Mouse (Mus musculus) regulatory T cell (primary cell): ENCODE results near the gene 1700001P01Rik.

Experiments used
- in situ Hi-C: fragments of 300-600 bp; cut with MboI, MseI; formaldehyde crosslinking; loops from one replicate; pipeline ENCODE4 v1.15.1; 2025; ENCODE audit warnings: high pct_unique_total_duplicates

Gene 1700001P01Rik

GRCm38 (mm10) chr11:97796910-97797309 lies 21.2 kb upstream of the 1700001P01Rik start:
- in situ Hi-C loops, result loop anchor here (5.0 to 25.0 kb wide), 2 partner anchors 55 to 190 kb away; partner anchors contain the start of genes Arl5c, Pip4k2b and Plxdc1

GRCm38 (mm10) chr11:97793165-97793564 lies 17.4 kb upstream of the 1700001P01Rik start:
- in situ Hi-C loops, result loop anchor here (25.0 kb wide), 1 partner anchor 194 kb away; the partner anchor contains the start of genes Arl5c and Plxdc1

DNA sequence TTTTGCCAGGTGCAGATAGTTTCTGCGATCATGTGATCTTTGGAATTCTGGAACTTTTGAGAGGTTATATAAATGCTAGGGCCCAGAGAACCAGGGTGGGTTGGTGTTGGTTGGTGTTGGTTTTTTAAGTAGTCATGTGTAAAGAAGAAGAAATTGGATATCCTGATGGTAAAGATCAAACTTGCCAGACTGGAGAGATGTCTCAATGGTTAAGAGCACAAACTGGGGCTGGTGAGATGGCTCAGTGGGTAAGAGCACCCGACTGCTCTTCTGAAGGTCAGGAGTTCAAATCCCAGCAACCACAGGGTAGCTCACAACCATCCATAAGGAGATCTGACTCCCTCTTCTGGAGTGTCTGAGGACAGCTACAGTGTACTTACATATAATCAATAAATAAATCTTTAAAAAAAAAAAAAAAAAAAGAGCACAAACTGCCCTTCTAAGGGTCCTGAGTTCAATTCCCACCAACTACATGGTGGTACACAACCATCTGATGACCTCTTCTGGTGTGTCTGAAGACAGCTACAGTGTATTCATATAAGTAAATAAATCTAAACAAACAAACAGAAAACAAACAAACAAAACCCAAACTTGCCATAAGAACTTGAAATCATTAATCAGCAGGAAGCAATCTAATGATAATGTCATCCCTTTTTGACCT lies 15.2 kb upstream of the 1700001P01Rik start:
- in situ Hi-C loops, result loop anchor here (25.0 kb wide), 1 partner anchor 196 kb away; the partner anchor contains the start of genes Arl5c and Plxdc1

DNA sequence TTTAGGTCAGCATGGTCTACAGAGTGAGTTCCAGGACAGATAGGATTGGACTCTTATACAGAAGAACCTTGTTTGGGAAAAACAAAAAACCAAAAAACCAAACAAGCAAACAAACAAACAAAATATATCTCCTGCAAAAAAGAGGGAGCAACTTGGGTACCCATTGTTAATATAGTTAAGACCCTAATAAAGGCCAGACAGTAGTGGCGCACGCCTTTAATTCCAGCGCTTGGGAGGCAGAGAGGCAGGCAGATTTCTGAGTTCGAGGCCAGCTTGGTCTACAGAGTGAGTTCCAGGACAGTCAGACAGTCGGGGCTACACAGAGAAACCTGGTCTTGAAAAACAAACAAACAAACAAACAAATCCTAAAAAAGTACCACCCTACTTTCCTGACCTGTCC lies 14.0 kb upstream of the 1700001P01Rik start:
- in situ Hi-C loops, result loop anchor here (25.0 kb wide), 1 partner anchor 198 kb away; the partner anchor contains the start of genes Arl5c and Plxdc1

DNA sequence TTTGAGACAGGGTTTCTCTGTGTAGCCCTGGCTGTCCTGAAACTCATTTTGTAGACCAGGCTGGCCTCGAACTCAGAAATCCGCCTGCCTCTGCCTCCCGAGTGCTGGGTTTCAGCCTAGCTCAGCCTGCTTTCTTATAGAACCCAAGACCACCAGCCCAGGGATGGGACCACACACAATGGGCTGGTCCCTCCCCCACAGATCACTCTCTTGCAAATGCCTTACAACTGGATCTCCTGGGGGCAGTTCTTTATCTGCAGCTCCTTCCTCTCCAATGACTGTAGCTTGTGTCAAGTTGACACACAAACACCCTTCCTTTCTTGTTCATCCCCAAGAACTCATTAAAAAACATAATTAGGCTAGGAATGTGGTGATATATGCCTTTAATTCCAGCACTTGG lies 12.2 kb upstream of the 1700001P01Rik start:
- in situ Hi-C loops, result loop anchor here (25.0 kb wide), 1 partner anchor 199 kb away; the partner anchor contains the start of genes Arl5c and Plxdc1

- in situ Hi-C loops, result loop anchor here (25.0 kb wide), 1 partner anchor 205 kb away; the partner anchor contains the start of genes Arl5c and Plxdc1
Observed at GRCm38 (mm10) chr11:97782564-97782895, 6.8 kb upstream of the 1700001P01Rik start.

DNA sequence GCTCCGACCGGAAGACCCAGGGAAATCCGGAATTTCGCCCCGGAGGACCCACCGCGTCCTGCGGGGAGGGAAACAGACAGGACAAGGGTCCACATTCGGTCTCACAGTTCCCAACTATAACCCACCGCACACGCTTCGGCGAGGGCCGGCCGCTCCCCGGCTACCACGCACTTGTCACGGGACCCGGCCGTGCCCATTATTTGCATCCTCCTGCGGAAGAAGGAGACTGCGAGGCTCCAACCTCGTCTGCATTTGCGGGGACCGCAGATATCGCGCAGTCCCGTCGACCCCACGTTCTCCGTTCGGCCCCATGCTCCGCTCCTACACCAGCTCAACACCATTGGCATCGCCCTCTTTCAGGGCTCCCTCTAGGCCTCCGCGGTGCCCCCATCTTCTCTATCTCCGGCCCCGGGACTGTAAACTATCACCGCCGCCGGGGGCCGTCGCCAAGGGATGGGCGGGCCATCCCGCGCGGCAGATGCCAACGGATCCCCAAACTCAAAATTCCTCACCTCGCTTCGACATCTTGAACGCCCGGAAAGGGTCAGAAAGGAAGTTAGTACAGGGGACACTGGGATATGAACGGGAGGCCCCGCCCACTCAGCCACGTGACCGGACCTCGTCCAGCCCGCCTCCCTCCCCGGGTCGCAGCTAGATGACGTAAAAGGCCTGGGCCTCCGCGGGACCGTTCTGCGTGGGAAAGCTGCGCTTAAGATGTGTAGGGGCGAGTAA lies 6.3 kb upstream of the 1700001P01Rik start, which contains the start of gene Rpl23:
TSS of gene Rpl23 (minus strand) at position 606 of the 732 bp plus-strand sequence.
- in situ Hi-C loops, result loop anchor here (25.0 kb wide), 1 partner anchor 205 kb away; the partner anchor contains the start of genes Arl5c and Plxdc1

DNA sequence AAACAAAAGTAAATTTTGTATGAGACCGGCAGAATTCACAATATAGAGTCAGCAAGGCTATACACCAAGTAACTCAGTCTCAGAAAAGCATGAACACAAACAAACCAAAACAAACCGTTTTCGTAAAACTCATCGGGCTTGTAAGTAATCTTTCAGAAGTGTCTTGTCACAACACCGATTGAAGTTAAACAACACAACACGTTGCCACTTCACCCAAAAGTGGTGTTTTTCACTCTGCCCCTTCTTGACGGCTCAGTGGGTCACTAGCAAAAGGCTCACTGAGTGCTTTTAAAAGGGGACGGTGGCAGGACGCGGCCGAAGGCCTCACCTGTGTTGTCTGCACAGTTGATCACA lies 5.7 kb upstream of the 1700001P01Rik start:
- in situ Hi-C loops, result loop anchor here (25.0 kb wide), 1 partner anchor 206 kb away; the partner anchor contains the start of genes Arl5c and Plxdc1

DNA sequence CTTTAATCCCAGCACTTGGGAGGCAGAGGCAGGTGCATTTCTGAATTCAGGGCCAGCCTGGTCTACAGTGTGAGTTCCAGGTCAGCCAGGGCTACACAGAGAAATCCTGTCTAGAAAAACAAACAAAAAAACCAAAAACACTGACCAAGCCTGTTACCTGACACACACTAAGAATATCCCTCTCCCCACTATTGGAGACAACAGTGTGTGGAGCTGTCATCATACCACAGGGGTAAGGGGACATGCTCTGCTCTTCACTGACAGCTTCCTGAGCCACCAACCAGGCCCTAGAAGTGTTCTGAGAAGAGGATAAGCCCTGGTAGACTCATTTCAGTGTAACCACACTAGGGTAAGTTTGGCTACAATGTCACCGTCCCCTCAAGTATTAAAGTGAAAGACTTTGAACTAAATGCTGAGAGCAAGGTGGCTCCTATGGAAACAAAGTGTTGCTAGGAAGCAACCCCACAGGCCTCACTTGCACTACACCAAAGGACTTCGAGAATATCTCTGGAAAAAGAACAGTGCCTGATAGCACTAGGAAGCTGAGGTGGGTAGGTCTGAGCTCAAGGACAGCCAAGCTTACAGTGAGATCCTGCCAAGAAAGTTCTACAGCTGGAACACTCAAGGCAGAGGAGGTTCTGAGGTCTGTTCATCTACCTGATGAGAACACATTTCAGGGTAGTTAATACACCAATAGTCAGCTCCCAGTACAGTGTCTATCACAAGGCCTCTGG lies 4.4 kb upstream of the 1700001P01Rik start:
- in situ Hi-C loops, result loop anchor here (25.0 kb wide), 1 partner anchor 207 kb away; the partner anchor contains the start of genes Arl5c and Plxdc1

- in situ Hi-C loops, result loop anchor here (25.0 kb wide), 1 partner anchor 208 kb away; the partner anchor contains the start of genes Arl5c and Plxdc1
Observed at GRCm38 (mm10) chr11:97778918-97779317, 3.2 kb upstream of the 1700001P01Rik start.

GRCm38 (mm10) chr11:97777129-97777529 lies 1.4 kb upstream of the 1700001P01Rik start:
- in situ Hi-C loops, result loop anchor here (25.0 kb wide), 1 partner anchor 210 kb away; the partner anchor contains the start of genes Arl5c and Plxdc1

DNA sequence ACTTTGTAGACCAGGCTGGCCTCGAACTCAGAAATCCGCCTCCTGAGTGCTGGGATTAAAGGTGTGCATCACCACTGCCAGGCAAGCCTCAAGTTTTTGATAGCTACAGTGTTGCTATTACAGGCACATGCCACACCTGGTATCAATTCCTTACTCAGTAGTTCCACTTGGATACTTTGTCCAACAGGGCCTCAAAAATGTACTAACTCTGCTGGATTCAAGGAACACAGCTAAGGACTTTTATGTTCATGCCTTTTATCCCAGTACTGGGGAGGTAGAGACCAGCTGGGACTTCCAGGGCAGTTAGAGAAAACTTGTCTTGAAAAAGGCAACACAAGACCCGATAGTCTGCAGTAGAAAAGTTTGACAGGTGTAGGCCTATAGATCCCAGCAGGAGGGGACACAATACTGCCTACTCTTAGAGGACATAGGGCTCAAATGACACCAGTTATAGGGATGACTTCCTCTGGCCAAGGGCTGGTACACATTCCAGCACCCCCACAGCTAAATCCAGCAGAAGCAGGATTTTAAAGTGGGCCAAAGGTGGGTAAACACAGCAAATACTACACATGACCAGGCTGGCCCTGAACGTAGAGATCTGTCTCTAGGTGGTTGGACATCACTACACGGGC lies 895 bp upstream of the 1700001P01Rik start:
- in situ Hi-C loops, result loop anchor here (25.0 kb wide), 1 partner anchor 211 kb away; the partner anchor contains the start of genes Arl5c and Plxdc1

GRCm38 (mm10) chr11:97775186-97775585 lies 532 bp downstream of the 1700001P01Rik start:
- in situ Hi-C loops, result loop anchor here (25.0 kb wide), 1 partner anchor 212 kb away; the partner anchor contains the start of genes Arl5c and Plxdc1

DNA sequence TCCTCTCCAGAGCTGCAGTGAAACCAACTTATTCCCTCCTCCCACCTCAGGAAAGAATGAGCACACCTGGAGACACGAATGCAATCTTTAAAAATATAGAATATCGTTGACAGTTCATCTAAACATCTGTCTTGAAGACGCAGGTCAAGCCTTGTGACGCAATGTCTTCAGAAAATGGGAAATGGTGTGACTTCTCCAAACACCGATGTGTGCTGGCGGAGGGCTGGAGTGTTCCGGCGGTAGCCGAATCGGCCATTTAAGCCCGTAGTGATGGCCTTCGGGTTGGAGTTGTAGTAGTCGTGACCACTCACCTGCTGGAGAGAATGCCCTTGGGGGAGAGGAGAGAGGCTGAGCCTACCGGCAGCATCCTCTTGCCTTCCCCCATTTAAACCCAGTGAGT lies 4.3 kb downstream of the 1700001P01Rik start:
- in situ Hi-C loops, result no loop called here

DNA sequence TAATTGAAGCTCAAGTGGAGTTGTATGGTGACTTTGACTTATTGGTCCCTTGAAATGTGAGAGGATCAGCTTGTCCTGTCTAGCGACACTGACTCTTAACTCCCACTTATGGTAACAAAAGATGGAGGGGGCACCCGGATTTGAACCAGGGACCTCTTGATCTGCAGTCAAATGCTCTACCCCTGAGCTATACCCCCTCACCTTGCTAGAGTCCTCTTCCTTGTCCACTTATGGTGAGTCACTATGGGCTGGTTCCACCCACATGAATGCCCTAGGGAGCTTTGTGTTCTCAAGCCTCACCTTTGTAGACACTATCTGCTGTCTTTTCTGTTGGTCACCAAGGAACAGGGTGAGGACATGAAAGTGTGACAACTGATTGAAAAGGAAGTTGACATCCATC lies 6.0 kb downstream of the 1700001P01Rik start:
- in situ Hi-C loops, result no loop called here

DNA sequence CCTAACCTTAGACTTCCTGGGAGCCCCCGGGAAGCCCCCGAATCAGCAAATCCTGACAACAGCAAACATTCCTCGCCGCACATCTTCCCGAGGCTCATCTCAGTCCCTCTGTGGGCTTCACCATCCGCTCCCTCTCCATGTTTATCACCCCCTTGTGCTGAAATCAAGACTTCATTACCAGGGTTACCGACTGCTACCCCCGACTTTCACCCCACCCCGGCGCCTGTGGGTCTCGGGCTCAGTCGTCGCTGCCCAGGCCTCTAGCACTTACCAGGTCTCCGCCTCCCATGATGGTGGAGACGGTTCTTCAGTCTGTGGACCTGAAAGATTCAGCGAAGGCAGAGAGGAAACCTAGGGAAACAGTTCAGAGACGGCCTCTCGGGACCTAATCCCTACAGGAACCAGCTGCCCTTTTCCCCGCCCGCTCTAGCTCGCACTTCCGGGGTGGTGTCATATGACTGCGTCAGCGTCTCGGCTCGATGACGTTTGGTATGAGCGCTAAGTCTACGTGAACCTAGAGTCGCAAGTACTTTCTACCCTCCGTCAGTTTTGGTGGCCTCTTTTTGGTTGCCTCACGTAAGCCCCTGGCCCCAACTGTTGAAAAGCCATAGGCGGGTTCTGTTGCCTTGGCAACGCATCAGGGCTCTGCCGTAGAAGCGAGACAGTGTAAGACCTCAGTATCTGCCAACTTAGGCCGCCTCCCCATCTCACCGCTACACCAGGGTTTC lies 9.4 kb downstream of the 1700001P01Rik start, which contains the start of gene Cwc25:
TSS of gene Cwc25 (minus strand) at position 403 of the 728 bp plus-strand sequence.
- in situ Hi-C loops, result no loop called here

DNA sequence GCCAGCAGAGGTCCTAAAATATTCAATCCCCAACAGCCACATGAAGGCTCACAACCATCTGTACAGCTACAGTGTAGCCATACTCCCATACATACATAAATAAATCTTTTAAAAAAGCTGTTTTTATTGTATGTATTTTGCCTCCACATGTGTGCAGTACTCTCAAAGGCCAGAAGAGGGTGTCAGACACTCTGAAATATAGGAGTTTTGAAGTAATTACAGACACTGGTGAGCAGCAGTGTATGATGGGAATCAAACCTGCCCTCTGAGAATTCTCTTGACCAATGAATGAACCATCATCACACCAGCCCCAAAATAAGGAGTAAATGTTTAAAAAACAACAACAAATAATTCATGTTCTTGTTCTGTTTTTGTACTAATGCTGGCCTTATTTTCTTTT lies 14.1 kb downstream of the 1700001P01Rik start:
- in situ Hi-C loops, result no loop called here

- in situ Hi-C loops, result no loop called here
Observed at GRCm38 (mm10) chr11:97758942-97759341, 16.8 kb downstream of the 1700001P01Rik start.

DNA sequence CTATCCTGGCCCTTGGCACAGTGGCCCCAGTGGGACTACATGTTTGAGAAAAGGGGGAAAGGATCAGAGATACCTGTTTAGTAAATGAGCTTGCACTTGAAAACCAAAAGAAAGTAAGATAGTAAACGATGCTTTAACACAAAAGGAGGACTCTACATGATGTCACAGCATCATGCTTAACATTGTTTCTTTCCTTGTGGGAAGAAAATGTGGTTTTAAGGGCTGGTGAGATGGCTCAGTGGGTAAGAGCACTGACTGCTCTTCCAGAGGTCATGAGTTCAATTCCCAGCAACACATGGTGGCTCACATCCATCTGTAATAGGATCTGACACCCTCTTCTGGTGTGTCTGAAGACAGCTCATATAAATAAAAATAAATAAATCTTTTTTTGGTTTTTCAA lies 17.6 kb downstream of the 1700001P01Rik start:
- in situ Hi-C loops, result no loop called here

DNA sequence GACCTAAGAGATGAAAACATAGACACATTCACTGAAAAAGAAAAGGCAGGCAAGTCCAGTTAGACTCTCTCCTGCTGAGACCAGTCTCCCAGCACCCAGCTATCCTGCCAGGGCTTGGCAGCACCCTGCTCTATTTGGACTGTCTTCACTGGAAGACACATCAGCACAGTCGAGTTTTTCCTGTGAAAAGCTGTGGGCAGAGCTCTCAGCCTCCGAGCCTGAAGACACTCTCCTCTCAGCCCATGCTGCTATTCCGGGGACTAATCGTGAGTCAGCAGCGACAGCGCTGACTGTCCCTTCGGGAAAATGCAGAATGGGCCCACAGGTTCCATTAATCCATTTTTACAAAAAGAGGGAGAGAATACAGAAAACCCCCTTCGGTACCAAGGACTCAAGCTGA lies 22.4 kb downstream of the 1700001P01Rik start:
- in situ Hi-C loops, result no loop called here
